10 mouse cellular contexts compared by ENCODE assay signal in the genomic region with DNA sequence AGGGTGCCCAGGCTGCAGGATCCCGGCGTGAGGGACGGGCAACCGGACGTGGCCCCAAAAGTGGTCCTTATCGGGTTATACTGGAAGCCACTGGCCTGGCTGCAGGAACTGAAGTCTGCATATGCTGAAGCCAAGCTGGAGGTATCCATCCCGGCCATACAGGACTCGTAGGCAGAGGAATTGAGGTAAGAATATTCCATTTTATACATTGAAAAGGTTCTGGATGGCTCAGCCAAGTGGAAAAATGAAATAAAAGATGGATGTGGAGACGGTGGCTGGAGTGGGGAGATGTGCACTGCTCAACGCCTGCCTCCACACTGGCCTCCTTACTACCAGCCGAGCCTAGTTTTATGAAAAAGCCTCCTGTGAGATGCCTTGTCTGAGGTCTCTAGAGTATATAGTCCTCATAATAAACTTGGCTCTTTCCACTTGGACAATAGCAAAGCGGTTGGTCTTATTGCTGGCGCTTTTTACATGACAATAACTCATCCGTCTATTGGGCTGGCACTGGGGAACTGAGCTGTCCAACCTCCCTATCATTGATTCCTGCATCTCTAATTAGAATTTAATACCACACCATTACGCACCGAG. TPM values are rescaled to one million over a fixed set of nuclear protein-coding genes. Genes with fewer than 3 reads are reported as not detected.
DNase-seq lines count a peak whose midpoint lies in the region; ATAC-seq and TF ChIP-seq lines count a peak whose summit lies in the region.
"Had no signal": no experiment of that assay in that cellular context is flagged by ENCODE, and none has a peak within 500 bp of the region (broad histone marks: within the 10 kb centered on the region; RNA-seq: fewer than 3 reads in every experiment).

A gene (minus strand): TSS at position 569 of the 591 bp plus-strand sequence.

- no peak within 1 kb of the TSS for H3K9ac ChIP-seq in limb, embryonic 11.5 days (ENCODE audit: low read length)

- H3K4me1 ChIP-seq in kidney, adult 2 months (ENCODE audit: control insufficient read depth, insufficient read depth, low read length), result no peaks in the 10 kb centered on the region
- peaks cover 6% of the 10 kb centered on the region for H3K4me1 ChIP-seq in limb, embryonic 11.5 days (ENCODE audit: control insufficient read depth, insufficient read depth, low read length)

- 5% methylated on average over 16 of the region's 16 CpGs for WGBS in kidney, adult 2 months
- under 1% methylated on average over 16 of the region's 16 CpGs for WGBS in limb, embryonic 11.5 days

- H3K4me2 ChIP-seq in limb, embryonic 11.5 days (ENCODE audit: low read depth, severe bottlenecking), result no peak within 1 kb of the TSS

- DNase-seq in kidney, postnatal 4 days, result peak; percentile 32 to 45
- DNase-seq in kidney, adult 2 months, result no peak
- DNase-seq in adrenal gland, postnatal 10 days, result peak; percentile 12
- peak; percentile 61 for DNase-seq in embryo, embryonic 9.5 days (ENCODE audit: extremely low spot score)
- DNase-seq in limb, embryonic 11.5 days (ENCODE audit: low spot score), result peak; percentile 64
- no peak for DNase-seq in ovary, postnatal 14 days (ENCODE audit: low spot score)
- DNase-seq in left cerebral cortex, postnatal 14 days (ENCODE audit: low spot score in 2 of 2), result no peak
- DNase-seq: liver had no signal

- no peak within 1 kb of the TSS for H3K27ac ChIP-seq in kidney, adult 2 months (ENCODE audit: insufficient read depth, low read depth, low read length)
- H3K27ac ChIP-seq in limb, embryonic 11.5 days (replicated peaks; ENCODE audit: low read depth, low read length), result no peak within 1 kb of the TSS

- intact Hi-C loops in left cerebral cortex, postnatal 14 days (cut with DNase I), result loop anchor here (2.0 to 10.0 kb wide), 2 partner anchors 134 to 506 kb away; a partner anchor contains a TSS

- no peak within 1 kb of the TSS for H3K4me3 ChIP-seq in kidney, adult 2 months (ENCODE audit: insufficient read depth, low read depth, low read length)
- H3K4me3 ChIP-seq in limb, embryonic 11.5 days (ENCODE audit: low read depth, low read length), result no peak within 1 kb of the TSS

- TF ChIP-seq CTCF in kidney, adult 2 months (conservative IDR thresholded peaks at IDR 0.05; ENCODE audit: insufficient read depth, insufficient read length, low read depth, low read length), result no peak

- H3K36me3 ChIP-seq in kidney, adult 2 months (ENCODE audit: control insufficient read depth, insufficient read depth, low read length), result no peaks in the 10 kb centered on the region
- H3K36me3 ChIP-seq in limb, embryonic 11.5 days (ENCODE audit: control insufficient read depth, insufficient read depth, low read length), result no peaks in the 10 kb centered on the region
- H3K36me3 ChIP-seq: G1E had no signal

- no peak for ATAC-seq in limb, embryonic 11.5 days (ENCODE audit: insufficient number of reproducible peaks, low FRiP score, low TSS enrichment, low read depth)

- TF ChIP-seq POLR2A in kidney, adult 2 months (IDR thresholded peaks at IDR 0.05; ENCODE audit: low read depth, low read length), result no peak

- peaks cover 18% of the 10 kb centered on the region for H3K27me3 ChIP-seq in kidney, adult 2 months (replicated peaks; ENCODE audit: control insufficient read depth, insufficient read depth, low read length)
- H3K27me3 ChIP-seq in limb, embryonic 11.5 days (ENCODE audit: control insufficient read depth, insufficient read depth, low read length), result peaks cover 84% of the 10 kb centered on the region

- no peaks in the 10 kb centered on the region for H3K9me3 ChIP-seq in limb, embryonic 11.5 days (ENCODE audit: control insufficient read depth, low read length)

RNA-seq across cellular contexts. Expression of the gene that starts here (rescaled TPM):
- polyA plus RNA-seq in kidney, adult 2 months (2012; rRNA removed), result 0.12 and 0.31 TPM in 2 replicates
- total RNA-seq in adrenal gland, postnatal 10 days (2021), result 10 to 100 TPM; 16.2 to 19.1 TPM
- polyA plus RNA-seq in limb, embryonic 11.5 days (2014; fragmentation: Nextera tagmentation; extraction: Ambion mirVana), result 0.17 and 0.20 TPM in 2 replicates
- not detected for total RNA-seq in left cerebral cortex, postnatal 14 days (2021)
- total RNA-seq: megakaryocyte-erythroid progenitor cell, adult 5-6 weeks had no signal
- polyA plus RNA-seq: G1E had no signal

Comparison
In these comparisons a context has a peak if more than half of its experiments do, and no peak if none do; other contexts are left out.
1. RNA of the gene that starts here (total RNA-seq): 16.2 to 19.1 TPM in adrenal gland, postnatal 10 days; not detected in left cerebral cortex, postnatal 14 days; every median in the first group is over 10 times any median in the second.
2. DNase-seq: peak in kidney, postnatal 4 days (2 of 2), adrenal gland, postnatal 10 days (single experiment) and embryo, embryonic 9.5 days (single experiment); none in kidney, adult 2 months (single experiment), ovary, postnatal 14 days (single experiment) and left cerebral cortex, postnatal 14 days (0 of 2).
3. Peak in DNase-seq in limb, embryonic 11.5 days; RNA of the gene not detected or under 1 TPM.